Mouse (Mus musculus): ENCODE data around the gene E130218I03Rik.

DNA sequence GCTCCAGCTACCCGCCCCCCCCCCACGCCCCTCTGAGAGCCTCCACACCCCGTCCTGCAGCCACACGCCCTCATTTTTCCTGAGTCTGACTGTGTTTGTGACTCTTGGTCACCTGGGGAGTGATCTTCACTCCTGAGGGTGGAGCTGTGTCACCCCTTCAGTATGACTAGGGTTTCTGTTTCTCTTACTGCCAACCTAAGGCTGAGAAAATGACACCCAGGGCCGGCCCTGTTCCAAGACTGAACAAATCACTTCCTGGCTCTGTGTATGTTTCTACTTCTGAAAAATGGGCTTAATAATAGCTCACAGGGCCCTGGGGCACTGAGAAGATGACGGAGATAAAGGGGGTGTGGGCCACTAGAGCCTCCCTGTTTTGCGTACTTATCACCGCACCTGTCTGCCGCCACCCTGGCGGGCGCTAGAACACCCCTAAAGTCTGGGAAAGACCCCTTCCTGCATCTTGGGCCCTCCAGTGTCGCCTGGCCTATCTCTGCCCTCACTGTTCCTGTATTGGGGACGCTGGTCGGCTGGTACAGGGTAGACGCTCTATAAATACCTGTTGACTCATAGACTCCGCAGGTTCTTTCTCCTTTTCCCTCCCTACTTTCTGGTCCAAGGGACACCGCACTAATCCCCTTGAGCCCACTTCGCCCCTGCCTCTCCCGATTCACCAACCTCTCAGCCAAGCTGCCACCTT lies 5.7 kb upstream of the E130218I03Rik start:
- TF ChIP-seq GATA1 (IDR thresholded peaks at IDR 0.05; ENCODE audit: low read length) (no peak), TAL1 (IDR thresholded peaks at IDR 0.05; ENCODE audit: low read length) (no peak)

Measured in erythroblast, embryonic 14.5 days (primary cell).